Mouse (Mus musculus) brain, embryonic 14.5 days (tissue): ENCODE results near the gene Tigd2.

Source experiments
- CTCF ChIP-seq: fragments of 200-500 bp; IDR thresholded peaks from 2 replicates; pipeline ENCODE4 v1.5.1; 2012; ENCODE audit warnings: inconsistent platforms, mild to moderate bottlenecking, moderate library complexity, borderline replicate concordance; ENCODE audit not compliant: insufficient read depth, insufficient read length; ENCODE audit errors: extremely low read depth
- POLR2A ChIP-seq: fragments of 200-500 bp; IDR thresholded peaks from 2 replicates; pipeline ENCODE4 v1.6.1; 2012; ENCODE audit warnings: mild to moderate bottlenecking, inconsistent platforms, borderline replicate concordance; ENCODE audit not compliant: poor library complexity, insufficient read depth, insufficient read length, severe bottlenecking; ENCODE audit errors: extremely low read depth

DNA sequence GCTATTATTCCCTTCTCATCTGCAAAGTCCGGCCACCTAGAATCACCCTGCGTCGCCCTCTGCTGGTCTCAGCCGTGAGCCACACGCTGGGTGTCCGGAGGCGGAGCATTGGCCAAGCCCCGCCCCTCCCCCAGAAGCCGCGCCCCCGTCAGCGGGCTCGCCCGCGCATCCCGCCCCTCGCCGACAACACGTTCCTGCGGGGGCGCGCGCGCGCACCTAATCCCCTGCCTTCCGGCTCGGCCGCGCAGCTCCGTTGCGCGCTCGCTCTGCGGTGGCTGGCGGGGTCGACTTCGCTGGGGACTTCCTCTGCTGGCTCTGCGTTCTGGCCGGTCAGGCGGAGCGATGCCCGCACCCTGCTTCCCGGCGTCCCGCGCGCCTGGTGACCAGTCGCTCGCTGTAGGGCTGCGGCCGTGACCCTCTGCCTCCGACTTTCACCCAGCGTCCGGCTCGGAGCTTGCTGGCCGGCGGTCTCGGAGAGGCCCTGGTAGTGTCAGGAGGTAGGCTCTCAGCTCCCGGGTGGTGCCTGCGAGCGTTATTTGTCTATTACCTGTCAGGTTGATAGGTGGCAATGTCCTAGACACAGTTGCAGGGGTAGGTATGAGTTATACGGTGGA is at the start of gene Tigd2:
- TF ChIP-seq CTCF (peak; percentile 86), POLR2A (peak; percentile 94)
